ENCODE assay signal across 8 mouse cellular contexts in genomic region chr3:68870568-68870950, GRCm38 (mm10). TPM values are rescaled to one million over a fixed set of nuclear protein-coding genes. Genes with fewer than 3 reads are reported as not detected.
A peak's percentile ranks its signal among the peaks of the same experiment; 100 is the strongest.
DNase-seq lines count a peak whose midpoint lies in the region; ATAC-seq and TF ChIP-seq lines count a peak whose summit lies in the region.

No protein-coding gene starts in this region.

- H3K4me2 ChIP-seq in forebrain, postnatal 0 days (ENCODE audit: low read depth), result peak overlapping the region; percentile 94
- H3K4me2 ChIP-seq in limb, embryonic 11.5 days (ENCODE audit: low read depth, severe bottlenecking), result peak overlapping the region; percentile 97
- peak overlapping the region; percentile 100 for H3K4me2 ChIP-seq in stomach, embryonic 16.5 days (ENCODE audit: low read depth, low read length)

- H3K27me3 ChIP-seq in heart, embryonic 10.5 days (ENCODE audit: insufficient read depth, poor library complexity, severe bottlenecking), result peaks cover 35% of the 10 kb centered on the region
- no peaks in the 10 kb centered on the region for H3K27me3 ChIP-seq in forebrain, postnatal 0 days (ENCODE audit: insufficient read depth, low read length)
- peaks cover 32% of the 10 kb centered on the region for H3K27me3 ChIP-seq in limb, embryonic 11.5 days (ENCODE audit: control insufficient read depth, insufficient read depth, low read length)
- peaks cover 31% of the 10 kb centered on the region for H3K27me3 ChIP-seq in stomach, embryonic 16.5 days (ENCODE audit: control insufficient read depth, insufficient read depth, low read length)

- intact Hi-C loops in heart, postnatal 25 days (cut with DNase I), result no loop called here

- H3K36me3 ChIP-seq in heart, embryonic 10.5 days, result no peaks in the 10 kb centered on the region
- H3K36me3 ChIP-seq in forebrain, postnatal 0 days (ENCODE audit: insufficient read depth), result no peaks in the 10 kb centered on the region
- H3K36me3 ChIP-seq in limb, embryonic 11.5 days (ENCODE audit: control insufficient read depth, insufficient read depth, low read length), result no peaks in the 10 kb centered on the region; the same call in 1 of the 2 replicates
- no peaks in the 10 kb centered on the region for H3K36me3 ChIP-seq in stomach, embryonic 16.5 days (ENCODE audit: control insufficient read depth, insufficient read depth, low read length)

- peak overlapping the region; percentile 89 for H3K27ac ChIP-seq in heart, embryonic 10.5 days
- no peak overlapping the region for H3K27ac ChIP-seq in forebrain, postnatal 0 days (ENCODE audit: low read depth, low read length)
- H3K27ac ChIP-seq in limb, embryonic 11.5 days (replicated peaks; ENCODE audit: low read depth, low read length), result no peak overlapping the region
- no peak overlapping the region for H3K27ac ChIP-seq in stomach, embryonic 16.5 days (ENCODE audit: low read length)

- H3K9me3 ChIP-seq in heart, embryonic 10.5 days, result no peaks in the 10 kb centered on the region
- H3K9me3 ChIP-seq in forebrain, postnatal 0 days (ENCODE audit: low read length), result no peaks in the 10 kb centered on the region
- no peaks in the 10 kb centered on the region for H3K9me3 ChIP-seq in limb, embryonic 11.5 days (ENCODE audit: control insufficient read depth, low read length)
- H3K9me3 ChIP-seq in stomach, embryonic 16.5 days (replicated peaks; ENCODE audit: control insufficient read depth, low read length), result no peaks in the 10 kb centered on the region

- no peak for TF ChIP-seq CTCF in forebrain, postnatal 0 days (IDR thresholded peaks at IDR 0.05; ENCODE audit: low read depth)

- peak overlapping the region; percentile 81 for H3K4me3 ChIP-seq in heart, embryonic 10.5 days
- H3K4me3 ChIP-seq in forebrain, postnatal 0 days (ENCODE audit: low read depth, low read length), result peak overlapping the region; percentile 78
- peak overlapping the region; percentile 59 for H3K4me3 ChIP-seq in limb, embryonic 11.5 days (ENCODE audit: low read depth, low read length)
- H3K4me3 ChIP-seq in stomach, embryonic 16.5 days (replicated peaks; ENCODE audit: low read length), result peak overlapping the region; percentile 64

- DNase-seq in heart, embryonic 10.5 days (ENCODE audit: low spot score), result no peak
- DNase-seq in heart, postnatal 25 days (ENCODE audit: low spot score), result no peak
- peak; percentile 12 for DNase-seq in ES-CJ7 (ENCODE audit: low read depth, low spot score)
- DNase-seq in forebrain, postnatal 0 days, result peak; percentile 34
- no peak for DNase-seq in limb, embryonic 11.5 days (ENCODE audit: low spot score)
- no peak for DNase-seq in layer of hippocampus, postnatal 25 days (ENCODE audit: extremely low spot score in 1 of 2, low spot score in 1 of 2)
- no peak for DNase-seq in urinary bladder, postnatal 4 days (ENCODE audit: low spot score in 2 of 2)

- peaks cover 30% of the 10 kb centered on the region for H3K4me1 ChIP-seq in heart, embryonic 10.5 days
- peaks cover 6% of the 10 kb centered on the region for H3K4me1 ChIP-seq in forebrain, postnatal 0 days (ENCODE audit: insufficient read depth)
- H3K4me1 ChIP-seq in limb, embryonic 11.5 days (ENCODE audit: control insufficient read depth, insufficient read depth, low read length), result no peaks in the 10 kb centered on the region
- H3K4me1 ChIP-seq in stomach, embryonic 16.5 days (ENCODE audit: control insufficient read depth, insufficient read depth, low read length), result peaks cover 14% of the 10 kb centered on the region

- peak; percentile 10 for ATAC-seq in forebrain, postnatal 0 days
- no peak; the same call in 1 of the 2 replicates for ATAC-seq in limb, embryonic 11.5 days (ENCODE audit: insufficient number of reproducible peaks, low FRiP score, low TSS enrichment, low read depth)
- ATAC-seq in stomach, embryonic 16.5 days (ENCODE audit: insufficient read depth, low FRiP score), result peak; percentile 43; the same call in 1 of the 2 replicates

- peak overlapping the region; percentile 68 for H3K9ac ChIP-seq in forebrain, postnatal 0 days
- no peak overlapping the region for H3K9ac ChIP-seq in limb, embryonic 11.5 days (ENCODE audit: low read length)
- H3K9ac ChIP-seq in stomach, embryonic 16.5 days (ENCODE audit: low read length), result peak overlapping the region; percentile 70; the same call in 1 of the 2 replicates

- WGBS in heart, embryonic 10.5 days, result 4% methylated on average over 15 of the region's 15 CpGs
- 4% methylated on average over 15 of the region's 15 CpGs for WGBS in forebrain, postnatal 0 days
- 3% methylated on average over 15 of the region's 15 CpGs for WGBS in limb, embryonic 11.5 days
- WGBS in stomach, embryonic 16.5 days, result 6% methylated on average over 15 of the region's 15 CpGs

RNA-seq across cellular contexts. Expression of gene 1110032F04Rik, which starts 1.2 kb away (rescaled TPM):
- 6.2 and 6.5 TPM in 2 replicates for polyA plus RNA-seq in heart, embryonic 10.5 days (2016; fragmentation: Nextera tagmentation; extraction: Ambion mirVana)
- total RNA-seq in heart, postnatal 25 days (2021), result 1 to 10 TPM; 1.0 to 1.5 TPM
- 9.8 and 13.4 TPM in 2 replicates for total RNA-seq in forebrain, postnatal 0 days (2014; rRNA removed)
- polyA plus RNA-seq in forebrain, postnatal 0 days (2015; fragmentation: Nextera tagmentation; extraction: Ambion mirVana), result 2.5 and 2.6 TPM in 2 replicates
- 0.26 and 0.81 TPM in 2 replicates for polyA plus RNA-seq in limb, embryonic 11.5 days (2014; fragmentation: Nextera tagmentation; extraction: Ambion mirVana)
- 0.34 TPM in 1 of 2 replicates, not detected in the other for polyA plus RNA-seq in stomach, embryonic 16.5 days (2015; fragmentation: Nextera tagmentation; extraction: Ambion mirVana)
- total RNA-seq in layer of hippocampus, postnatal 25 days (2021), result 10 to 100 TPM in 1 of 2 experiments, 1 to 10 TPM in 1; 9.4 to 10.6 TPM

Comparison
In these comparisons a context has a peak if more than half of its experiments do, and no peak if none do; other contexts are left out.
1. DNase-seq: peak in ES-CJ7 (single experiment) and forebrain, postnatal 0 days (single experiment); none in heart, embryonic 10.5 days (single experiment), heart, postnatal 25 days (single experiment), limb, embryonic 11.5 days (single experiment), layer of hippocampus, postnatal 25 days (0 of 2) and urinary bladder, postnatal 4 days (0 of 2).
2. Peak in every context shown above with its lines, with median percentiles within 50 percentile points of each other: H3K4me3 ChIP-seq and H3K4me2 ChIP-seq.